Mouse (Mus musculus): ENCODE measurements around the gene 1500015O10Rik.

1500015O10Rik gene

DNA sequence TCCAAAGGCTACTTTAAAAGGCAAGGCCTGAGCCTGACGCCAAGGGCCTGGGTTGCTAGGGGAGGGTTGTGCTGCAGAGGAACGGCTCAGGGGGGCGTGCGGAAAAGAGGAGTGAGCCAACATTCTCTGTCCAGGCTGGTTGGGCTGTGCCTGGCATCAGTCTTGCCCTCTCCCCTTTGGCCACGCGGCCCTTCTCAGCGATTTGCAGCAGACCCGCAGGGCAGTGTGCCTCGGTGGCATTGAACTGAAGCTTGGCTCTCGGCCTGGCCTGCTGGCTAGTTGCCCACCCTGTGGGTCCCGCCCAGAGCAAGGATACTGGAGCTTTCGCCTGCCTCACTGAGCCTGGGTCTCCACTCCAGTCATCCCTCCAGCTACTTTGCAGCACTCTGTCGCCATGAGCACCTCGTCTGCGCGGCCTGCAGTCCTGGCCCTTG is at the start of gene 1500015O10Rik:
Gene 1500015O10Rik, plus strand, starts transcription at position 112 of the 434 bp plus-strand sequence.
- DNase-seq (ENCODE audit: extremely low spot score, low read depth, low spot score), result no peak

DNA sequence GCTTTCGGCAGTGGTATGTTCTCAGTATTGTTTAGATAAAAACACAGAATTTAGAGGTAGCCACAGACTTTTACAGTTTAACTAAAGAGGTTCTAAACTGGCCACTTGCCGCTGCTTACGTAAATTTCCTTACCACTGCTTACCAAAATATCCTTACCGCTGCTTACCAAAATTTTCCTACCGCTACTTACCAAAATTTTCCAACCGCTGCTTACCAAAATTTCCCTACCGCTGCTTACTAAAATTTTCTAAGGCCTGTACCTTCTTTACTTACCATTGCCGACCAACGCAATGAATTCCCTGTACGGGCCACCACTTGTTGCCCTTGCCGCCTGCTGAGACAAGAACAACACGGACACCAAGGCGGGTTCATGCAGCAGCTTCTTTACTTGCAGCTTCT is 40.4 kb upstream of the 1500015O10Rik start:
- DNase-seq (ENCODE audit: extremely low spot score, low read depth, low spot score), result no peak

DNA sequence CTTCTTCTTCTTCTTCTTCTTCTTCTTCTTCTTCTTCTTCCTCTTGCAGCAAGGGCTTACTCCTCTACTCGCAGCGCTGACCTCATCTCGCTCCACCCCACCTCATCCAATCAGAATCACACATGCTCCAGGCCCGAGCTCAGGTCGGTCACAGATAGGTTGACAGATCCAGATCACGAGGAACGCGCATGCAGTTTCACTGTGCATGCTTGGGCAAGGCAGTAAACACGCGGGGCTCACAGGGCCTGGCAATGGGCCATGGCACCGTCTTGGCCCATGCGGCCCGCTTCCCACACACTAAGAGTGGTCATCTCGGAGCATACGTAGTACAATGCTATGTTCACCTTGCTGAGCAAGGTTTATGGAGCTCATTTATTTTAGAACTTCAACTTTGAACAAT is 39.9 kb upstream of the 1500015O10Rik start:
- no peak for DNase-seq (ENCODE audit: extremely low spot score, low read depth, low spot score)

DNA sequence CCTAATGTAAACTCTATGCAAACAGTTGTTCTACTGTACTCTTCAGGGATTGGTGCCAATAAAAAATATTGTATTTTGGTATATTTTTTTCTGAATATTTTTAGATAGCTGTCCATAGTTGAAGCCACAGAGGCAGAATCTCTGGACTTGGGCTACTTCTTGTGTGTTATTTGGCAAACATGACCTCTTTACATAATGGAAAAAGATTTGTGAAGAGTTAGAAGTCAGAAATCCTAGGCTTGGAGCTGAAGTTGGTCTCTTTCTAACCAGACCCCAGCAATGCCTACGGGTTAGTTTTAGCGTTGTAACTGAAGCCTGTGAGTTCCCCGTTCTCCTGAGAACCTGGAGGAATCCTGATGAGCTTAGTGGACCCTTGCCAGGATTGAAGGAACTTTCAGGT is 36.3 kb upstream of the 1500015O10Rik start:
- DNase-seq (ENCODE audit: extremely low spot score, low read depth, low spot score), result no peak

DNA sequence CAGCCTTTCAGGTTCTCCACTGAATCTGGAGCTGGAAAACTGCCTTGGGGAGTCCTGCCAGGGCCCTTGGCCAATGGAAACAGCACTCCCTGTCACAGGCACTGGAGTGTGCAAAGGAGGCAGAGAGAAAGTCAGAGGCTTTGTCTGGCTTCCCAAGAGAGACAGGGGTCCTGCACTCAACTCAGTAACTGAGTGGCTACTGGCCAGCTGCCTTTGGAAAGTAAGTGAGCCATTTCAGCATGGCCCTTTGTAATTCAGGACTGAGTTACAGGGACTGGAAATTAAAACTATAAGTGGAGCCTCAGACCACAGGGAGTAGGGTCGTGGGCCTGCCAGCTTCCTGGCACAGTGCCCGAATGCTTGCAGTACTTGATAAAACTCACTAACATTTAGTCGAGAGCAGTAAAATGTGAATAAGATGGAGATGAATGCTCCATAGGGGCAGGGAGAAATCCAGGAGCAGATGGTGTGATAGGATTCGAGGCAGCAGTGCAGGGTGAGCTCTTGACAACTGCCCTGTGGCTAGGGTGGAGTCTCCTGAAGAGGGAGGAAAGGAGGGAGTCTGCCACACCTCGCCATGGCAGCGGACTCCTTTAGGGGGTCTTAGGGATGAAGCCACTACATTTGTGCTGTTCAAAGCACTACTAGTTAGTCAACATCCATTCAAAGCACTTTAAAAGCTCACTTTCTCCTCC is 35.4 kb upstream of the 1500015O10Rik start:
- no peak for DNase-seq (ENCODE audit: extremely low spot score, low read depth, low spot score)

DNA sequence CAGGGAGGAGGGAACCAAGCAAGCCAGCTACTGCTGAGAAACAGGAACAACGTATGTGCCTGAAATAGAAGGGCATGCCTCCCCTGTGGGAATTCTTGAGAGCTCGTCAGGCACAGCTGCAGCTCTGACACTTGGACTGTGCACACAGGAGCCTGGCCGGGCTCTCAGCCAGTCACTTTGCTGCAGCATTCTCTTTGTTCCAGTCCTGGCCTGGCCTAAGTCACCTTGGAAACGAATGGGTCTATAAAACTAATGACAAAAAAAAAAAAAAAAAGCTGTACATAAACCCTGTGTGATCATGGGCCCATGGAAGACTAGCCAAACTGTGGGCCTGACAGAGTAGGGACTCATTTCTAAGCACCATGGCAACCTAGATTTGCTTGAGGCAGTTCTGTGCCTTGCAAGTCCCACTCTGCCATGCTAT is 31.8 kb upstream of the 1500015O10Rik start:
- DNase-seq (ENCODE audit: extremely low spot score, low read depth, low spot score), result no peak

DNA sequence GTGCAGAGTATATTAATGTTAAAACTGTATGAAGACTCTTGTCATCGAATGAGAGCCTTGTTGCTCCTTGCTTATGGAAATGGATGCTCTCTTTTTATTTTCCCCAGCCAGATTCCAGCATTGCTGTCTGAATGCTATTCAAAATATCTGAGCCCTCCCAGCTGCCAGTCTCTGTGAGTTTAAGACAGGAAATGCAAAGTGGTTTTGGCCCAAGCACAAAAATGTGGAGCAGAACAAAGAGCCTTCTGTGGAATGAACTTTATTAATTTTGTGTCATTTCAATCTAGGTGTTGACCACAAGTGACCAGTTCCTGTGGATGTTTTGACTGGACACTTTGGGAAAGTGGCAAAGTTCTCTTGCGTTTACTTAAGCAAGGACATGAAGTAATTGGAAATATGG is 15.6 kb upstream of the 1500015O10Rik start:
- DNase-seq (ENCODE audit: extremely low spot score, low read depth, low spot score), result no peak

DNA sequence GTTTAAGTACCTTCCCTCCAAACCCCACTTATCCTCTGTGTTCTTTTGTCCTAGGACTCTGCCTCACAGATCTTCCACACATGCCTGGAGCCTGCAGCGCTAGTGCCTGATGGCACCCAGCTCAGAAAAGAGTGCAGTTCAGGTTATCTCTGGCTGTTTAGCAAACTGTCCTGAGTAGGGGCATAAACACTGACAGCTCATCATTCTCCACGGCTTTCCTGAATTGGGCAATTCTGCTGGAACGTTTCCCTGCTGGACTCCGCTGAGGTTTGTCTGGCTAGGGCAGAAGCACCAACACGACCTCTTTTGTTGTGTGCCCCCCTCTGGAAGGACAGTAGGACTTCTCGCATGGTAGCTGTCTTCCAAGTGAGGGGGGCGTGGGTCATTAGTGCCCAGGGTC is 12.4 kb upstream of the 1500015O10Rik start:
- DNase-seq (ENCODE audit: extremely low spot score, low read depth, low spot score), result no peak

DNA sequence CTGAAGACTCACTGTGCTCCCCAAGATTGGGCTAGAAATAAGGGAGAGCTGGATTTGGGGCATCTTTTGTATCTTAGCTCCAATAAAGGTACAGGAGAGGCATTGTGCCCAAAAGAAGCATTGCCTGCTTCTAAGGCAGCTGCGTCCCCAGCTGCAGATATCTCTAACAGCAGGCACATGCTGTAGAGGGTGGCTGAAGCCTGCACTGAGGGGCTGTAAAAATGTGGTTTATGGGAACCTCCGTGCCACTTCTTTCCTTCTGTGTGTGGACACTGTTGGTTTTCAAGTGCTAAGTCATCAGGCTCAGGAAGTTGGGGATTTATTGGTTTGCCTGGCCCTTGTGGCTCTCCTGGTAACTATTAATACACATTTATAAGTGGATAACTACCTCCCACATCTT is 11.6 kb upstream of the 1500015O10Rik start:
- DNase-seq (ENCODE audit: extremely low spot score, low read depth, low spot score), result no peak

DNA sequence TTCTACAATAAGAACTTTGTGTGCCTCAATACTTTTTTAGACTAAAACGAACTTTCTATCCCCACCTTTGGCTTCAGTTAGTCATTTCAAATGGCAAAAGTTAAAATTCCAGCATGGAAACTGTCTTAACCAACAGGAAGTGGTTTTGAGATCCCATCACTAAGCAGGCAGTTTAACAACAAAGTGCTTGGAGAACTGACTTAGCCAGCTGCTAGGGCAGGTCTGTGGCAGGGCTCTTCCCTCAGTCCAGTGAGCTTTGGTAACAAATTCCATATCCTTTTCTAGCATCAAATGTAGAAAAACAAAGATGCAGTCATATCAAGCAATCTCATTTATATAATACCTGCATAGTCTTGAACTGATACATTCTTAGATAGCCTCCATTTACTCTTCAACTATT is 7.9 kb upstream of the 1500015O10Rik start:
- DNase-seq (ENCODE audit: extremely low spot score, low read depth, low spot score), result no peak

DNA sequence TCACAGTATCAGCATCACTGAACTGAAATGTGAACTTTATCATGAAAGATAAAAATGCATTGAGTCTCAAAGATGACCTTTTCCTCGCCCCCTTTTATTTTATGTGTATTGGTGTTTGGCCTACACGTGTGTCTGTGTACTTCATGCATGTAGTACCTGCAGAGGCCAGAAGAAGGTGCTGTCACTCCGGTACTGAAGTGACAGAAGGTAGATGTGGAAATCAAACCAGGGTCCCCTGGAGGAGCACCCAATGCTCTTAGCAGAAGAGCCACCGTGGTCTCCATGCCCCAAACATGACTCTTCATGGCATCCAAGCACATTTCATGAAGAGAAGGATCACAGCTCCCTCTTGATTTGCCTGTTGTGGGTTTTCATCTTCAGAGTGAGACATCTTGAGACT is 1.7 kb downstream of the 1500015O10Rik start:
- DNase-seq (ENCODE audit: extremely low spot score, low read depth, low spot score), result no peak

DNA sequence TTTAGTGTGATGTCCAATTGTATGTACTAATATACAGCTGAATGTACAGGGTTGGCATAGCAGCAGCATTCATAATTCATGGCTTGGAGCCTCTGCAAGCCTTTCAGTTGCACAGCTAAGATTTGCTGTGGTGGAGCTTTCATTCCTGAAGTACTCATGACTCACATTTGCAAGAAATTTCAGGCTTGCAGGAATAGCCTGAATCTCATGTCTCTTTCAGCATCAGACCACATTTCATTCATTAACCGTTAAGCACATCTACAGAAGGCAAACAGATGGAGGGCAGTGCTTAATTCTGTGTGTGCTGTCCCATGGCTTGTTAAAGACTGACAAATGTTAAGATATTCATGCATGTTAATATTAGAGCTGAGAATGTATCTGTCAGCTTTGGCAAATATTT is 2.3 kb downstream of the 1500015O10Rik start:
- DNase-seq (ENCODE audit: extremely low spot score, low read depth, low spot score), result no peak

DNA sequence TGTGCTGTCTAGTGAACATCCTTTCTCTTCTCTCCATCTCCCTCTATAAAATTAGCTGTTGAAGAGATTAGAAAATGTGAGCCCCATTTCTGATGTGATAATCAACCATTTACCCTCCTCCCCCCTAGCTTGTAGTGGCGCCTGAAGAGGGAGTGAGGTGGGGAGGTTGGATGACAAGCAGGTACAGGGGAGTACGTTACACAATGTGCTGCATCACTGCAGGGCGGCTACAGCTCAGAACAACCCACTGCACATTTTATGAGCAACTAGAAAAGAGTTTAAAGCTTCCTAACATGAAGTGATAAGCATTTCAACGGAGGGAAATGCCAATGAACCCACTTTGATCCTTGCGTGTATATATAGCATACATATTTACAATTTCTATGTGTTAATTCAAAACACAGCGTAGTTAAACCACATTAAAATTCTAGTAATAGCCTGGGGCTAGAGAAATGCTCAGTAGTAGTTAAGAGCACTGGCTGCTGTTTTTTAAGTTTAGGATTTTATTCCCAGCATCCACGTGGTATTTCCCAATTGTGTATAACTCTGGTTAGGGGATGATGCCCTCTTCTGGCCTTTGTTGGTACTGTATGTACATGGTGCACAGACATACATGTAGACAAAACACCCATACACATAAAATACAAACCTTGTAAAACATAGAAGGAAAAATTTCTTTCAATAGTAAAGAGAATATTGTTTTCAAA is 7.6 kb downstream of the 1500015O10Rik start:
- peak; percentile 54 for DNase-seq (ENCODE audit: extremely low spot score, low read depth, low spot score)

DNA sequence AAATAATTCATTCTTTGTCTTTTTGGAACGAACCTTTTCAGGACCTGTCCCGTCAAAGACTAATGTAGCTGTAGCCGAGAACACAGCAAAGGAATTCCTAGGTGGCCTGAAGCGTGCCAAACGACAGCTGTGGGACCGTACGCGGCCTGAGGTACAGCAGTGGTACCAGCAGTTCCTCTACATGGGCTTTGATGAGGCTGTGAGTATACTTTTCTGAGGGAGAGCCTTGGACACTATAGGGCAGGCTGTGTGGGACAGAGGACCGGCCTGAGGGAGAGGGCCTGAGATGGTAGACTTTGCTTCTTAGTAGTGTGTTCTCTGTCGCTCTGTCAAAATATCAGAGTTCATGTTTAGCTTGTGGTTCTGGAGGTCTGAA is 8.1 kb downstream of the 1500015O10Rik start:
- DNase-seq (ENCODE audit: extremely low spot score, low read depth, low spot score), result no peak

DNA sequence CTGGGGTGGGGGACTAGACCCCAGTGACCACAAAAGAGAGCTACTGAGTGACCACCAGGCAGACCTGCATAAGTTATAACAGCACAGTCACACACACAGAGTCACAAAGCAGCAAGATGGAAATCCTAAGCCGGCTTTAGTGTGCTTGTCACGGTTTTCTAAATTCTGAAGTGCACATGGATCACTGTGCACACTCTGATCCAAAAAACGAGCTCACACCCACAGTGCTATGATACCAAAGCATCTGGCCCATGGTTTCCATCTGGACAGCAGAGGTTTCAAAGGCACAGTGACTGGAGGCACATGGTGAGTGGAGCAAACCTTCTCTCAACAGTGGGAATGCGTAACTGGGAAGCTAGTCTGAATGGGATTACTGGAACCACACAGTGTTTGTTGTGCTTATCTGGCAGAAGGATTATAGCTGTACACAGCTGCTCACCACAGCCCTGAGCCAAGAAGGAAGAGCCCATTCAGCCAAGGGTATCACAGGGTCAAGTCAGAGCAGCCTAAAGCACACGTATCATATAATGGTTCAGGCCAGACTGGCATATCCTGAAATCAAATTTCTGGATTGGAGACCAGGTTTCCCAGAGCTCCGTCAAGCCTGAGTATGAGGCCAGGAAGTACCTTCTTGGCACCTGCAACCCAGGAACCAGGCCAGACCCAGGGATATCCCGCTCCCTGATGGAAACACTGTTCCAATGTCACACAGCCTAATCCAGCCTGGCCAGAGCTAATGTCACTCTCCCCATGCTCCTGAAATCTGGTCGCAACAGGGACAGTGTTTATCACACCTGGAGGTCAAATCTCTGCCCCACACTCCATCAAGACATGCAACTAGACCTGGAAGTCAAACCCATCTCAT is 24.3 kb downstream of the 1500015O10Rik start:
- DNase-seq (ENCODE audit: extremely low spot score, low read depth, low spot score), result no peak

DNA sequence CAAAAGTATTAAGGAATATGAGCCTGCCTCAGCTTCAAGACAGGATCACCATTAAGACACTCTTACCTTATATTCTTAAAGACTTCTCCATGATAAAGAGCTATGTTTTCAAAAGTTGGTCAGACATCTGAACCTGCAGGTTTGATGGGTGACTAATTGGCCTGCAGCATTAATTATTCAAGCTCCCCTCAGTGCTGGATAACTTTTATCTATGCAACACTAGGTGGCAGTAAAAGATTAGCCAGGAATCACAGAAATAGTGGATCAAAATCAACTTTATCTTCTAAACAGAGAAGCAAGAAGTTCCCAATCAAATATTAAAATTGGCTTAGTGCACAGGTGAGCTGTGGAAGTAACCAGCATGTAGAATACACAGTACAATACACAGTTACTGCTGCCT is 29.7 kb downstream of the 1500015O10Rik start:
- DNase-seq (ENCODE audit: extremely low spot score, low read depth, low spot score), result no peak

DNA sequence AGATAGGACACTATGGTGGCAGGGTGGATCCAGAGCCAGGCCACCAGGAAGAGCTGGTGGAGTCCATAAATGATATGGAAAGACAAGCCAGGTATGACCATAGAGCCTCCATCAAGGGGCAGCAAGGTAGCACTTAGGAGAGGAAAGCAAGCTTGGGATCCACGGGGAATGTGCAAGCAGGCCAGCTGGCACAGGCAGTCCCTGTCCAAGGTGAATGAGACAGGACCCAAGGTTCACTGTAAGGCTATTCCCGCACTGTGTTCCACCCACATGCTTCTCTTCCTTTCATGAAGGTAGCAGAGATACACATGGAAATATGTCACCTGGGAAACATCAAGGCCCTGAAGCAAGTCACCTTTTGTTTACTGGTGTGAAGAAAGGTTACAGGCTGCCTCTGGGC is 34.1 kb downstream of the 1500015O10Rik start:
- DNase-seq (ENCODE audit: extremely low spot score, low read depth, low spot score), result no peak

DNA sequence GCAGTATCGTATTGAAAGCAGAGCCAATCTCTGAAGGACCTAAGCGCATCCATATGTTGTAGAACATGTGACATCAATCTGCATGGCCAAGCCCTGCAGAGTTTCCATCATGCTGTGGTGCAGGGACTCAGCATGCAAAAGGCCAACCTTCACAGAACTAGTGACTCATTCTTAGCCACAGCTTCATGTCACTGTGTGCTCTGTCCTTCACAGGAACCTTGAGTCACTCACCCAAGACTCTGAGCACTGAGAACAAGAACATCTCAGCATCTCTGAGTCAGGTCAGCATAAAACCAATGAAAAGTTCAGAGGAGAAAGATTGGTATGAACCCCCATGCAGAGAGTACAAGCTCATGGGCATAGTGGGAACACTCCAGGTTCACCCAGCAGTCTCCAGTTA is 35.9 kb downstream of the 1500015O10Rik start:
- no peak for DNase-seq (ENCODE audit: extremely low spot score, low read depth, low spot score)

DNA sequence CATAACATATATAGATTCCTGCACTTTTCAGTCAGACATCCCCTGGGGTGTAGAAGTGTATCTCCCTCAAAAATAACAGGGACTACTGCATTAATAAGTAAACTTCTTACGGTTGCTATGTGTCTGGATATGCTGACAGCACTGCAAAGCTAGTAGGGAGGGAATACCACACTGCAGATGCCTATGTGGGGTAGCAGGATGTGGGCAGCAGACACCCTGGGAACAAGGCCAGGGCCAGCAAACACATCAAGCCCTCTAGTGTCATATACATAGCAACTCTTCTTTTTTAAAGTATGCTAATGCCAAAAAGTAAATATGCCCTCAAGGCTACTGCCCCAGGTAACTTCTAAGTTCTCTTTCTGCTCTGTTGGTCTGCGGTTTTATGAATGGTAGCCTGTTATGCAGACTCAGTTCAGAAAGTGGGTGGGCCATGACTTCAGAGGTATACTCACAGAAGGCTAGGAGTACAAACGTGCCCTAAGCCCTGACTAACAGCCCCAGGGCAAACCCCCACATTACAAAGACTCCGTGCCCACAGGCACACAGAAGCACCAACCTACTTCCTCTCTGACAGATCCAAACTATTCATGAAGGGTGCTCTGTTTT is 38.1 kb downstream of the 1500015O10Rik start:
- no peak for DNase-seq (ENCODE audit: extremely low spot score, low read depth, low spot score)

DNA sequence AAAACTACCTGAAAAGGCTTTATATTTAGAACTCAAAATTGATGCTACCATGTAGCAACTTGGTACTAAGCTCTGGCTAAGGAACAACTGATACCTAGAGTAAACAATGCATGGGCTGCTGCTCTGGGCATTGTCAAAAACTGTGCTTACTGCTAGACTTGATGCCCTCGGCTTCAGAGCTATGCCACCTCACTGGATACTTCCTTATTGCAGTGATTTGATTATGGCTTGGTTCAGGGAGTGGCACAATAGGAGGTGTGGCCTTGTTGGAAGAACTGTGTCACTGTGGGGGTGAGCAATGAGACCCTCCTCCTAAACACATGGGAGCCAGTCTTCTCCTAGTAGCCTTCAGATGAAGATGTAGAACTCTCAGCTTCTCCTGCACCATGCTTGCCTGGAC is 38.9 kb downstream of the 1500015O10Rik start:
- no peak for DNase-seq (ENCODE audit: extremely low spot score, low read depth, low spot score)

DNA sequence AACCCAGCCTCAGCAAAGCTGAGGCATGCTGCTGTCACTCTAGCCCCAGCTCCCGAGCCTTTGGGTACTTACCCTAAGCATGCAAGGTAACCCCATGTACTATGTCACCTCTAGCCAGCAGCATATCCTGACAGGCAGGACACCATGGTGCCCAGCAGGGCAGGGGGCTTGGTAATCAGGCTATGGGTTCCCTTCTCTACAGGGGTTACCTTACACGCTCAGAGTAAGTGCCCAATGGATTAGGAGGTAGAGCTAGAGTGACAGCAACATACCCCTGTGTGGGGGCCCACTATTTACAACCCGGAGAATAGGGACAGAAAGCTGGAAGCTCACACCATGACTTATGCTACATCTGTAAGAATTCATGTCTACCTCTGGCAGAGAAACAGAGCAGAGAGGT is 39.6 kb downstream of the 1500015O10Rik start:
- DNase-seq (ENCODE audit: extremely low spot score, low read depth, low spot score), result no peak
